Mouse (Mus musculus): ENCODE data around the gene Cds1.
"Not testable (repeated sequence)": the region's sequence is repeated elsewhere in the genome, so short reads cannot be mapped to it uniquely, and the experiment has no call there.

The Cds1 gene

DNA sequence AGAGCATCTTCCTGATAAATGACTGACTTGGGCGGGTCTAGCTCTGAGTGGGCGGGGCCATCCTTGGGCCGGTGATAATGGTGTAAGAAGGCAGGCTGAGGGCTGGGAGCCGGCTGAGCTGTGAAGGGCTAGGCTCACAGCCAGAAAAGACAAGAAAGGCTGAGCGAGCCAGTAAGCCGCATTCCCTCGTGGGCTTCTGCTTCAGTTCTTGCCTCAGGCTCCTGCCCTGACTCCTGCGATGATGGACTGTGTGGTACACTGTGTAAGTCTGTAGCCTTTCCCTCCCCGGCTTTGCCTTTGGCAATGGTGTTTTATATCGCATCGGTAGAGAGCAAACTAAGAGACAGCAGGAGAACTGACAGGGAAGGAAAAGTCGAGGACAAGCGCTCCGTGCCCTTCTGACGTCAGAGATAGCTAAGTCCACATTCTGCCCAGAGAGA is 61.6 kb downstream of the Cds1 start:
- DNase-seq (ENCODE audit: extremely low spot score, low read depth, low spot score) = no peak

DNA sequence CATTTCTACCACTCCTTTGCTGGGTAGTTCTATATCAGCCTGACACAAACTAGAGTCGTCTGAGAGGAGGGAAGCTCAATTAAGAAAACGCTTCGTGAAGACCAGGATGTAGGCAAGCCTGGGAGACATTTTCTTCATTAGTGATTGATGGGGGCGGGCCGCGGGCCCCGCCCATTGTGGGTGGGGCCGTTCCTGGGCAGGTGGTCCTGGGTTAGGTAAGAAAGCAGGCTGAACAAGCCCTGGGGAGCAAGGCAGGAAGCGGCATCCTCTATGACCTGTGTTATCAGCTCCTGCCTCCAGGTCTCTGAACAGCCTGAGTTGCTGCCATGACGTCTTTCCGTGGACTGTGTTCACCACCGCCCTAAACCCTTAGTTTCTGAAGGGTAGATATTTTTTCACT is 62.5 kb downstream of the Cds1 start:
- no peak for DNase-seq (ENCODE audit: extremely low spot score, low read depth, low spot score)

DNA sequence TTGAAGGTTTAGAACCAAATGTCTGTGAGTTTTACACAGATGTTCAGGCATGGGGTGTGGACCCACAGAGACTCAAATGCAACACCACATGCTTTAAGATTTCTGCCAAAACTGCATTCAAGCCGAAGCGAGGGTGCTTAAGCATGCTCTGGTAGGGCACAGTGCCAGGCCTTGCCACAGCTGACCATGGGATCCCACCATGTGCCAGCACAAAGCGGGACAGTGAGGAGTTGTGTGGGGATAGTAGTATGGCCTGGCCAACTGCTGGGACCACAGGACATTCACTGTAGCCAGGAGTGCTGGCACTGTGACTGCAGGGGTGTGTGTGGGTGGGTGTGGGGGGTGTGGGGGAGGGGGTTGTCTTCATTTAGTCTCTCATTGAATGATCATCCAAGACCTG is 64.0 kb downstream of the Cds1 start:
- no peak for DNase-seq (ENCODE audit: extremely low spot score, low read depth, low spot score)

DNA sequence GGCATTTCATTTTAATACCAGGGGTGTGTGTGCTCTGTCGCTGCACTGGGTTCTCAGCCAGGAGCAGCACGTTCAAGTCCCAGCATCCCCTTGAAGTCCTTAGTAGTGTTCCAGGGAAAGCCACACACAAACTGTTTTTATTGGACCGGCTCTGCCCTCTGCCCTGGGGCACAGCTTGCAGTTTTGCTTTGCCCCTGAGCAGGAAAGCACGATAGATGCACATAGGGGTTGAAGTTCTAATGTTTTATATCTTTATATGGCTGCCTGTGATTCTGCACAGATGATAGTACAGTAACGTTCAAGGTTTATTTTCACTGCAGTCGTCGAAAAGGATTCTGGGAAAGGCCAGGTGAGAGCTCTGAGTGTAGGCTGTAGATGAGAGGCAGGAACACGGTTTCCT is 65.2 kb downstream of the Cds1 start:
- no peak for DNase-seq (ENCODE audit: extremely low spot score, low read depth, low spot score)

GRCm38 (mm10) chr5:101832042-101832441 is 67.1 kb downstream of the Cds1 start:
- no peak for DNase-seq (ENCODE audit: extremely low spot score, low read depth, low spot score)

GRCm38 (mm10) chr5:101832991-101833390 is 68.1 kb downstream of the Cds1 start:
- no peak for DNase-seq (ENCODE audit: extremely low spot score, low read depth, low spot score)

DNA sequence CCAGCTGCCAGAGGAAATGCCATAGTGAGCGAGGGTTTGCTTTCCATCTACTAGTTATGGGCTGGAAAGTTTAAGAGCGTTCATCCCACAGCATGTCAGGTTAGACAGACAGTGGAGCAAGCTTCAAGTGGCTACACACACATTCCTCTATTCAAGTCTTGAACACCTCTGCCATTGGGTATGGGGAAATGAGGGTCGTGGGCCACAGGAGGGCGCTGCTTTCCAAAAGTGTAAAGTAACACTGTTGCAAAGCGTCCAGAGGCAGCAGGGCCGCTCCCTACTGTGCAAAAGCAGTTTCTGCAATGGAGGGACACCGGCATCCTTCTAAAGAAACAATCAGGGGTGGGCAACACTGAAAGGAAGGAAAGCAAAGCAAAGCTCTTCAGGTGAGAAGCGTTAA is 68.9 kb downstream of the Cds1 start:
- no peak for DNase-seq (ENCODE audit: extremely low spot score, low read depth, low spot score)

- DNase-seq (ENCODE audit: extremely low spot score, low read depth, low spot score) = no peak
Measured at GRCm38 (mm10) chr5:101836221-101836620, 71.3 kb downstream of the Cds1 start.

DNA sequence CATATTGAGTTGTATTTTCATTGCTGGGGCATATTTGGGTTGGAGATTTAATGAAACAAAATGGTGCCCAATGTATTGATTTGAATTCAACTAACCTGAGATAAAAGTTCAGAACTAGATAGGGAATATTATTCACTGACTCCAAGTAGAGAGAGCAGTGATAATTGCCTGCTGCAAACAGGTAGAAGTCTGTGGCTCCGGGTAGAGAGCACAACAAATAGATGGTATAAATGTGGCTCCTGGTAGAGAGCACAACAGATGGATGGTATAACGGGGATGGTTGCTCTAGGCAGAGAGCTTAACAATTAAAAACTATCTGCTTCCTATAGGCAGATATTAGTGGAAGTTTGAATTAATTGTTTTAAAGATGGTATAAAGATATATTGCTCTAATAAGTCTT is 72.7 kb downstream of the Cds1 start:
- DNase-seq (ENCODE audit: extremely low spot score, low read depth, low spot score) = not testable (repeated sequence)

DNA sequence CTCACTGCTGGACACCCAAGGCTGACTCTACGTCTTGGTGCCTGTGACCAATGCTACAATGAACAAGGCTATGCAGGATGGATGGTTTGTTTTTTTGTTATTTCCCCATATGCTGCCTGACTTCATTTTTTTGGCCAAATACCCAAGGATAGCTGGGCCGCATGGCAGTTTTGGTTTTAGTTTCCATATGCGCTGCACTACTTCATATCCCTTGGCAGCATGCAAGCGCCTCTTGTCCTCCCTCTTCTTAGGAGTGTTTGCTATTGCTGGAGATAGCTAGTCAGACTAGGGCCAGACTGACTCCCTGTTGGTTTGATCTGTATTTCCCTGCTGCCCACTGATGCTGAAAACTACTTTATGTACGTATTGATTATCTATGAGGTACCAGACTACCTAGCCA is 75.5 kb downstream of the Cds1 start:
- DNase-seq (ENCODE audit: extremely low spot score, low read depth, low spot score) = no peak

GRCm38 (mm10) chr5:101845011-101845410 is 80.1 kb downstream of the Cds1 start:
- DNase-seq (ENCODE audit: extremely low spot score, low read depth, low spot score) = no peak

GRCm38 (mm10) chr5:101845930-101846329 is 81.0 kb downstream of the Cds1 start:
- no peak for DNase-seq (ENCODE audit: extremely low spot score, low read depth, low spot score)

GRCm38 (mm10) chr5:101847323-101847722 is 82.4 kb downstream of the Cds1 start:
- DNase-seq (ENCODE audit: extremely low spot score, low read depth, low spot score) = no peak

DNA sequence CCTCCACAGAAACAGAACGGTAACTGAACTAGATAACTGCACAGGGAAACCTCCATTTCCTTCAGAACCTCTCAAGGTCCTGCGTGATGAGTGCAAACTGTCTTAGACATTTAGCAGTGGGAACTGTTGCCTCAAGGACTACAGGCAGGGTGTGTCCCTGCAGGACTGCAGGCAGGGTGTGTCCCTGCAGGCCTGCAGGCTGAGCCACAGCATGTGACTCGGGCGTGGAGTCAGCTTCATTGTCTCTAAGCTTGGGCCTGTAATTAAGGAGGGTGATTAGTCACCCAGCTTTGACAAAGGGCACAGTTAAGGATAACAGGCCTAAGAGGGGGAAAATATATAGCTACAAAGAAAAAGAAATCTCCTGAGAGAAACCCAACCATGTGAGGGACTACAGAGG is 82.8 kb downstream of the Cds1 start:
- DNase-seq (ENCODE audit: extremely low spot score, low read depth, low spot score) = no peak

GRCm38 (mm10) chr5:101851133-101851532 is 86.2 kb downstream of the Cds1 start:
- DNase-seq (ENCODE audit: extremely low spot score, low read depth, low spot score) = no peak

- no peak for DNase-seq (ENCODE audit: extremely low spot score, low read depth, low spot score)
Measured at GRCm38 (mm10) chr5:101852116-101852680, 87.3 kb downstream of the Cds1 start.

DNA sequence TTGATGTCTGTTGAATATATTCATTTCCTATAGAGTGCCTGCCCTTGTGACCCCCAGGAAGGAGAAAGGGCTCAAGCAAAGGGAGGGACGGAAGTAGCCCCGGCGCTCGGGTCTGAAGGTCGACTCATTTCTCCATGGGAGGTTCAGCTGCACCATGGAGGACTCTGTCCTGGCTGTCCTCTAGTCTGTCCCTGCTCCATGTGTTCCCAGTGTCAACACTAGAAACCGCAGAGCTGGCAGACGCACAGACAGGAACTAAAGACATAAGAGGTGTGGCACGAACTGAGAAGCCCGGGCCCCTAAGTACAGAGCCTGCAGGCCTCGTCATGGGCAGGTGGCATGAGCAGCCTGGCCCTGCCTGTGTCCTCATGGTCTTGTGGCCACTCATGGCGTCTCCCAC is 89.2 kb downstream of the Cds1 start:
- no peak for DNase-seq (ENCODE audit: extremely low spot score, low read depth, low spot score)

DNA sequence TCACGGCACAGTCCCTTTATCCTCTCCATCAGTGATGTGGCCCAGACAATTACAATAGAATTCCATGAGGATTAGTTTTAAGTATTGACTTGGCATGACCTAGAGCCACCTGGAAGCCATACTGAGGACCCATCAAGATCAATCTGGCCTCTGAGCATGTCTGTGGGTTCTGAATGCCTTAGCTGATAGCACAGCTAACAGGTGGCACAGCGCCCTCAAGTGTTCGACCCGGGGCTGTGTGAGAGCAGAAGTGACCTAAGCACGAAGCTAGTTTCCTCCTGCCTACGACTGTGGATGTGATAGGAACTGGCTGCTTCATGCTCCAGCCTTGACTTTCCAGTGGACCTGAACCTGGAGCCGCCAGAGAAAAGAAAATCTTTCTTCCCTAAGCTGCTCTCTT is 89.7 kb downstream of the Cds1 start:
- DNase-seq (ENCODE audit: extremely low spot score, low read depth, low spot score) = no peak

DNA sequence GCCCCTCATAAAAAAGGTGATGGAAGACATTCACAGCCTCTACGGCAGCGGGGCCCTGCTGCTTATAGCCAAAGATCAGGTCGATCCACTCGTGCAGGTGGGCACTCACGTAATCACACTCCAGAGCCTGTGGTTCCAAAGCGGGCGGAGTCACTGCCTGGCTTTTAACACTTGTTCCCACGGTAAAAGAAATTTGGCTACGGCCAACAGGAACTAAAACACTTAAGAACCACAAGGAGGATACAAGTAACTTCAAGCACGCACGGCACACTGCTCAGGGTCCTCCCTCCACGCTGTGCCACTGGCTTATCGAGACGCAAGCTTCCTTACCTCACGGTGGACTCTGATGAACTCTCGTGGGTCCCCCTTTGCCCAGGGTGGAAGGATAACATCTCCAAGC is 90.5 kb downstream of the Cds1 start:
- no peak for DNase-seq (ENCODE audit: extremely low spot score, low read depth, low spot score)

DNA sequence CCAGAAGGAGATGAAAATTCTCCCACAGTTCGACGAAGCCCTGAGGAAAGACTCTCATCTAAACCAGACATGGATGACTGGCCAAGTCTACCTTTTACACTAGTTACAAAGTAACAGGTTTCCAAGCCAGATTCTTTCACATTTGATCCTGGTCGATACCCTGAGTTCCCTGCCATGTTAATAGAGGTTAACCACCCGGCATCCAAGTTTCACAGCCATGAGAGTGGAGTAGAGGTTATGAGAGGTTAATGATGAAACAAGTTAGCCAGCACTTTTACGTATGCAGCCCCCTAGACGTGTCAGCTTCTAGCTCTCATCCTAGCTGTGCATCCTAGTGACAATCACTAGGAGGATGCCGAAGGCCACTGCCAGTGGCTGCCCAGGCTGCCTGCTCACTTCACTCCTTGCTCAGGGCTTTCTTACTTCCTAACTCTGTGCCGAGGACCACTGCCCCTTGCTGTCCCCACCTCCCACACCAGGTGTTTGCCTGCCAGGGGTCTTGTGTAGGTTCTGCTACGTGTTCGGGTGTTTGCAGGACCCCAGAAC is 94.0 kb downstream of the Cds1 start:
- no peak for DNase-seq (ENCODE audit: extremely low spot score, low read depth, low spot score)

- no peak for DNase-seq (ENCODE audit: extremely low spot score, low read depth, low spot score)
Measured at GRCm38 (mm10) chr5:101861786-101862571, 97.0 kb downstream of the Cds1 start.

DNA sequence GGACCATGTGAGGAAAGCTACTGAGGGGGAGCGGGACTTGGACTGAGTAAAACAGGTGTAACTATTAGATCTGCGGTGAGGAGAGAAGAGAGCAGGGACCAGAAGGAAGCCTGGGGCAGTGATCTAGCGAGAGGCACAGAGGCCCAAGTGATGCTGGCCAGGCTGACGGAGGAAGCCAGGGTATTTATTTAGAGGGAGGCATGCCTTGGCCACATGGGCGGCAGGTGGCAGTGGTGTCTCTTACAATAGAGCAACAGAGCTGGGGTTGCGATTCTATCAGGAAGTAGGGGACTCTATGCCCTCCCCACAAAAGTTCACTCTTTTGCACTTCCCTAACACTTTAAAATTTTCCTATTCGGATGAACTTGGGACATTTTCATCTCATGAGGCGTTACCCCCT is 97.7 kb downstream of the Cds1 start:
- no peak for DNase-seq (ENCODE audit: extremely low spot score, low read depth, low spot score)

GRCm38 (mm10) chr5:101863946-101864345 is 99.0 kb downstream of the Cds1 start:
- DNase-seq (ENCODE audit: extremely low spot score, low read depth, low spot score) = no peak

Data from hindlimb bud, embryonic 11.5 days (tissue).